Mouse (Mus musculus) urinary bladder, postnatal 14 days (tissue): ENCODE measurements around the gene Sh2d2a.
"Not testable (repeated sequence)": the region's sequence is repeated elsewhere in the genome, so short reads cannot be mapped to it uniquely, and the experiment has no call there.

ENCODE experiments used
- DNase-seq: peaks from one replicate; pipeline ENCODE4 v3.0.0; 2021; ENCODE audit warnings: low spot score

Sh2d2a gene

DNA sequence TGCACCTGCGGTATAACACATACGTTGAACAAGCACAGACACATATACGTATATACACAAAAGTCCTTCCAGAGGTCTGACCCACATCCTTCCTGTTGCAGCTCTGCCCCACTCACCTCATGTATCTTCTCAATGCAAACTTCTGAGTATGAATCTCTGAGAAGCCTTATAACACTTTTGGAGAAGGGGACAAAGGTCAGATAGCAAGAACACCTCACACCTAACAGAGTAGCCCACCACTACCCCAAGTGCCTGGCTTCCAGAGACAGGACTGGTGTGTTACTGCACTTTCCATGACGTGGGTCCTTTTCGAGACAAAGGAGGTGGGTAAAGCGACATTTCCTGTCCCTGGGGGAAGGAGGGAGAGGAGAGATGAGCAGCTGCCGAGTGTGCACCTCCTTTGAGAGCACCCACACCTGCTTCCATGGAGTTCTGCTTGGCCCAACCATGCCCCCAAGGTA is at the start of gene Sh2d2a:
Gene Sh2d2a, plus strand, starts transcription at position 106 of the 461 bp plus-strand sequence.
- DNase-seq = no peak

DNA sequence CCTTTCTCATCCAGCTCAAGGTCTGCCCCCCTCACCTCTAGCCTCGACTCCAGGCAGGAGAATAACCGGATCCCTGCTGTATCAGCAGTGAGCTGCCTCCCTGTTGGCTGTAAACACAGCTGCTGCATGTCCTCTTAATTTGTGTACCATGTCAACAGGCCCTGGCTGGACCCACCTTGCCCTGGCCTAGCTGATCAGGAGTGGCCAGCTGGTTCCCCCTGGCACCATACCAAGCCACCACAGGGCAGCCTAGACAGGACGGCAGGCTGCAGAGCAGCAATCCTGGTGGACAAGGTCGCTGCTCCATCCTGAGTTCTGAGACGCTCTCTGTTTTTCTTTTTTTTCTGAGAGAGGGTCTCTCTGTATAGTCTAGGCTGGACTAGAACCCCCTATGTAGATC is 44.9 kb upstream of the Sh2d2a start:
- no peak for DNase-seq

DNA sequence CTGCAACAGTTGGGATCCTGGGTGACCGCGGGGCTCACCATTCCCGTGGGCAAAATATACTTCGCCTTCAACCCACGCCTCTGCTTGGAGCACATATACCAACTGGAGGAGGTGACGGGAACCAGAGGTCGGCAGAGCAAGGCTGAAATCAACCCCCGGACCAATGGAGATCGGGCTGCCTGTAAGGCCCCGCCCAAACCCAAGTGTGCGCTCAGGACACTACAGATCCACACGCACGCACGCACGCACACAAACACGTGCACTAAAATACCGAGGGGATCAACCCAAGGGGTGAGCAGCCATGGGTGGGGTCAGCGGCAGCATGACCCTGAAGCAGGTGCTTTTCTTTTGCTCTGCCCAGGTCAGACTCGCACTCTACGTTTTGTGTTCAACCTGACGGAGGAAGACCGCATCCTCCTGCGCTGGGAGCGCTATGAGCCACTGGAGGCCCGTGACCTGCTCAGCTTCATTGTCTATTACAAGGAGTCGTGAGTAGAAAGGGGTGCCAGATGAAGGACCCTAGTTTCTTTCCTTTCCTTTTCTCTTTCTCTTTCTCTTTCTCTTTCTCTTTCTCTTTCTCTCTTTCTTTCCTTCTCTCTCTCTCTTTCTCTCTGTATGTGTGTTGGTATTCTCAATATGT is 42.4 kb upstream of the Sh2d2a start:
- no peak for DNase-seq

DNA sequence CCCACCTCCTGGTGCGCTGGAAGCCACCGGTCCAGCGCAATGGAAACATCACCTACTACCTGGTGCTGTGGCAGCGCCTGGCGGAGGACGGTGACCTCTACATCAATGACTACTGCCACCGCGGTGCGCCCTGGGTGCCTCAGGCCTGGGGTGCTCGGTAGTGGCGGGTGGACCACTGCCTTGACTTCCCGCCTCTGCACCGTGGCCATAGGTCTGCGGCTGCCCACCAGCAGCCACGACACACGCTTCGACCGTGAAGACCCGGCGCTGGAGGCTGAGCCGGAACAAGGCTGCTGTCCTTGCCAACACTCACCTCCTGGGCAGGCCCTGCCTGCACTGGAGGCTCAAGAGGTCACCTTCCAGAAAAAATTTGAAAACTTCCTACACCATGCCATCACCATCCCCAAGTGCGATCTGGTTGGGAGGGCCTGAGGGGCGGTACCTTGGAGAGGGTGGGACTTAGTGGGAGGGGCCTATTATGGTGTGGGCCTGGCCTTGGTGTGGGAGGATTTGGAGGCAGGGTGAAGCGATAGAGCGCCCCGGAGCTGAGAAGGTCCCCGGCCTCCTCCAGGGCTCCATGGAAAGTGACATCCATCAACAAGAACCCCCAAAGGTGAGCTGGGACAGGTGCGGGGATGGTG is 37.1 kb upstream of the Sh2d2a start:
- DNase-seq = no peak

DNA sequence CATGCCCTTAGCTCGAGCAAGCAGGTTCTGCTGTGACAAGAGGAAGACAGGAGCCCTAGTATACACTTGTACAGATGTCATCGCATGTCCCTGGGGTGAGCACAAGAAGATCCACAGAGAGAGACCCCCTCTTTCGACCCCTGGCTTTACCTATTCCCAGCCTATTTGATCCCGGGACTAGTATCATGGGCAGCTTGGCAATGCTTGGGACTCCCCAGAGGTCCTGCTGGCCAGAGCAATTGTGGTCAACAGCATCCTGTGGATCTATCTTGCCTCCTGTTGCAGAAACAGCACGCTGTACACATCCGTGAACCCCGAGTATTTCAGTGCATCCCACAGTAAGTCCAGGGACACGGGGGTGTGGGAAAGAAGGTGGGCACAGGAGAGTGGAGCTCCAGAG is 35.3 kb upstream of the Sh2d2a start:
- no peak for DNase-seq

DNA sequence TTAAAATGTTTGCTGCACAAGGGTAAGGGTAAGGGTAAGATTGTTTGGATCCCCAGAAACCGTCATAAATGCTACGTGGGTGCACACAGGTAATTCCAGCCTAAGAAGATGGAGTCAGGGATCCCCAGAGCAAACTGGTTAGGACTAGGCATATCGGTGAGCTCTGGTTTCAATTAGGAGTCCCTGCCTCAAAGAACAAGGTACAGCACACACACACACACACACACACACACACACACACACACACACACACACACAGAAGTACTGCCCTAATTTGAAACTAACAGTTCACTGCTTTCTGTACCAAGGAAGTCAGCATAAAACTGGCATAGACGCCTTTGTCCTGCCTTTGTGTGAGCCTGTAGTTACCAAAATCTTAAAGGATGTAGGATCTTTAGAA is 34.1 kb upstream of the Sh2d2a start:
- no peak for DNase-seq

DNA sequence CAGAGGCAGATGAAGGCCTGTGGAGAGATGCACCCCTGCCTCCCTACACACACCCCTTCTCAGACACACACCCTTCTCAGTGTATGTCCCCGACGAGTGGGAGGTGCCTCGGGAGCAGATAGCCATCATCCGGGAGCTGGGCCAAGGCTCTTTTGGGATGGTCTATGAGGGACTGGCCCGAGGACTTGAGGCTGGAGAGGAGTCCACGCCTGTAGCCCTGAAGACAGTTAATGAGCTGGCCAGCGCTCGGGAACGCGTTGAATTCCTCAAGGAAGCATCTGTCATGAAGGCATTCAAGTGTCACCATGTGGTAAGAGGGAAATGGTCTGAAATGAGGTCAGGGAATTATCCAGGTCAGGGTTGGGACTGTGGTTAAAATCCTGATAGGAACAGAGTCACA is 33.7 kb upstream of the Sh2d2a start:
- DNase-seq = peak; percentile 50

DNA sequence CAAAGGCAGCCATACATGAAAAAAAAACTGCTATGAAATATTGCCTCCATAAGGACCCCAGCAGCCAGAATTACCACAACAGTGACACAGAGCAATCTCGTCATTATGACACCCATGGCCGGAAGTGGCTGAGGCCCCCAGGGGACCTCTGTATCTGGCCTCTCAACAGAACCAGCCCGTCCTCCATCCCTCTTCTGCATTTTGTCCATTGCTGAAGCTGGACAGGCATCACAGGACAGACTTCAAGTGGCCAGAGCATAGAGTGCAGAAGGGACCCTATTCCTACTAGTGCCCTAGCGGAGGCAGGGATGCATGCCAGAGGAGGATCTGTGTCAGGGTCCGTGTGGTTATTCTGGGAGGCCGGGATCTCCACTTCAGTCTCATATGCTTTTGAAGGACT is 30.4 kb upstream of the Sh2d2a start:
- no peak for DNase-seq

DNA sequence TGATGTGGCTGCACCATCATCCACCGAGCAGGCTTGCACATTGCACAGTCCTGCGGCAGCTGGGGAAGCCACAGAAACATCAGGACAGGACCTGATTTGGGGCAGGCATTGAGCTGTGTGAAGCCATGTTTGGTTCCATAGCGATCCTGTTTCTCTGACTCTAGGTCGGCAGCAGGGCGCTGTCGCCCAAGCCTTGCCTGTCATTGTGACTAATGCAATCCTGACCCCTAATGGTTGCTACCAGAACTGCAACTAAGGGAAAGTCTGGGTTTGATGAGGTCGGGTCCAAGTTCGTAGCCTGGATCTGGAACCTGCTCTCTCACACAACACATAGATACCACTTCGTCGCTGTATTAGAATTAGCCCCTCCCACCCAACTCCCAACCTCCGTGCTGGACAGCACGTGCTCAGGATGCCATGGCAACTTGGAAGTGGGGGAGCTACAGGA is 29.9 kb upstream of the Sh2d2a start:
- peak; percentile 80 for DNase-seq

DNA sequence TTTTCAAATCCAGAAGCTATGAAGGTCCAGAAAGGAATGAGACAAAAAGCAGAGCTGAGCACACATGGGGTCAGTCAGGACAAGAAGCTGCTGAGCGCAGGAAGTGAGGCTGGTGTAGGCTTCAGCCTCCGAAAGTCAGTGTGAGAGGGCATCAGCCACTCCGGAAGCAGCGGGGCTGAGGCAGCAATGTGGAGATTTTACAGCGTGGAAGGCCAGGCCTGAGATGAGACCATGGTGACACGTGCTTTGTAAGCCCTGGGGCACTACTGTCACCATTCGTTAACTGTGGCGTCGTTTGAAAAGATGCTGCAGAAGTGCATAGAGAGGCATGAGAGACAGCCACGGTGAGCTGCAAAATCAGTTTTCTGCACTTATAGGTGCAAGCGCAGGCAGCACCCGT is 28.3 kb upstream of the Sh2d2a start:
- DNase-seq = no peak

DNA sequence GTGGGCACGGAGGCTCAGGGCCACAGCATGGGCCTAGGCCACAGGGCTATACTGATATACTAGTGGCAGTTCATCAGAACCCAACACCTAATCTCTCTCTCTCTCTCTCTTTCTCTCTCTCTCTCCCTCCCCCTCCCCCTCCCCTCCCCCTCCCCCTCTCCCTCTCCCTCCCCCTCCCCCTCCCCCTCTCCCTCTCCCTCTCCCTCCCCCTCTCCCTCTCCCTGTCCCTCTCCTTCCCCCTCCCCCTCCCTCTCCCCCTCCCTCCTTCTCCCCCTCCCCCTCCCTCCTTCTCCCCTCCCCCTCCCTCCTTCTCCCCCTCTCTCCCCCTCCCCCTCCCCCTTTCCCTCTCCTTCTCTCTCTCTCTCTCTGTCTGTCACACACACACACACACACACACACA is 22.3 kb upstream of the Sh2d2a start, which contains the start of gene Pear1:
Gene Pear1, minus strand, starts transcription at position 101 of the 400 bp plus-strand sequence.
- not testable (repeated sequence) for DNase-seq

DNA sequence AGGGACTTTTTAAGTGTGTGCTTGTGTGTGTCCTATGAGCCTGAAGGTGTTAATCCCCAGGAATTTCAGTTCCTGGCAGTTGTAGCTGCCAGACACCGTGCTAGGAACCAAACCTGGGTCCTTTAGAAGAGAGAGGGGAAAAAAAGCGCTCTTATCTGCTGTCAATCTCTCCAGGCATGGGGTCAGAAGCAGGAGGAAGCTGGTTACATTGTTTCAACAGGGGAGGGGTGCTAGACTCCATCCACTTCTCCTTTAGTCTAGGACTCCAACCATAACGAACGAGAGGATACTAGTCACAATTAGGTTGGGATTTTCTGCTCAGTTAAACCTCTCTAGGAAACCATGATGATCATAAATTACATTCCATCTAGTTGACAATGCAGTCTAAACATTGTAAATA is 18.1 kb upstream of the Sh2d2a start:
- DNase-seq = no peak

DNA sequence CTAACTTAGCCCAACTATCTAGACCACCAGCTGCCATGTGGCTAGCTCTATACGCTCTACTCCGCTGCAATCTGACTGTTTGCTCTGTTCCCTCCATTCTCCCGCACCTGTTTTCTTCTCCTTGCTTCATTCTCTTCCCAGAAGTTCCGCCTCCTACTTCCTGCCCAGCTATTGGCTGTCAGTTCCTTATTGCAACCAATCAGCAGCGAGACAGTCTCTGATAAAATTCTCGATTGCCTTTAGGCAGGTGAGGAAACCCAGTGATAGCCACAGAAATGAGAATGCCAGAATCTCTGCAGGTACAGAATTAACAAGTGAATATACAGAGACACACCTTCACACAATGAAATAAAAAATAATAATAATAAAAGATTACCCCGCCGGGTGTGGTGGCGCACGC is 17.5 kb upstream of the Sh2d2a start:
- no peak for DNase-seq

DNA sequence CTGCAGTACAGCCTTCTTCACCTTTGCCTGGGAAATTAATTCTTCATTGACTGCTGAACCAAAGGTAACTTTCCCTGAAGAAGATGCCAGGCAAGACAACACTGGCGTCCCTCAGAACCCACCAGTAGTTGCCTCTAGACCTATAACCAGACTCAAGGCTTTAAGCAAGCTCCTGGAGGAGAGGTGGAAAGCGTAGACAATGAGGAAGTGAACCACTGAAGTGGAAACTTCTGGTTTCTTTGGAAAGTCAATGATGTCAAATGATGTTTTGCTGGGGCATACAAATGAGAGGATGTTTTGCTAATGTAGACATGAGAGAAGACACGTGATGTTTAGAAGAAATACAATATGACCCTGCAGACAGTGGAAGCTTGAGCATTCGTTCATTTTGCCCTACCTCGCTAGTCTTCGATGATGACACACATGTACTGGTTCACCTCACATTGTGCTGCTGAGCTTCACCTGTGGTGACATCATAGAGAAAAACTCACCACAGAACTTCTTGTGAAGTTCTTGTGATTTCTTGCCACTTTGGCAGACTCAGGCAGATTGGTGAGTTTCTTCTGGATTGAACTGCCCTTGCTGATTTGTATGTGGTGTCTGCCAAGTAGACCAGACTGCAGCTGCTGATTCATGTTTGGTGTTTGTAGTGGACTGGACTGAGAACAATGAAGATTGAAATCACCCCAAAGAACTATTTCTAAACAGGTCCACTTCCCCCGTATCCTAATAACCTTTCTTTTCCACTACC is 14.3 kb upstream of the Sh2d2a start:
- DNase-seq = no peak

DNA sequence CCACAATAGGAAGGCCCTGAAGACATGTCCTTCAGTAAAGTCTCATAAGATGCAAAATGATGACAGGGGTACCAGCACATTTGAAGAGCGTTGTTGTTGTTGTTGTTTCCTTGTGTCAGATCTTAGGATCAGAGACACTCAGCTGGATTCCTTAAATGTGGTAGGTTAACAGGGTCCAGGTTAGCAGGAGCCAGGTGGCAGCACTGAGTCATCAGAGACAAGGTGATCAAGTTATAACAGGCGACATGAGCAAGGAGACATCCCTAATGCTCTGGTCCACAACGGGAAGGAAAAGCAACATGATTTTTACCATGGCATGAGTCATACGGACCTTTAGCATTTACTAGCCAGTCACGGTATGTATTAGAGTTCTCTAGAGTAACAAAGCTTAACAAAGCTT is 13.1 kb upstream of the Sh2d2a start:
- DNase-seq = no peak

DNA sequence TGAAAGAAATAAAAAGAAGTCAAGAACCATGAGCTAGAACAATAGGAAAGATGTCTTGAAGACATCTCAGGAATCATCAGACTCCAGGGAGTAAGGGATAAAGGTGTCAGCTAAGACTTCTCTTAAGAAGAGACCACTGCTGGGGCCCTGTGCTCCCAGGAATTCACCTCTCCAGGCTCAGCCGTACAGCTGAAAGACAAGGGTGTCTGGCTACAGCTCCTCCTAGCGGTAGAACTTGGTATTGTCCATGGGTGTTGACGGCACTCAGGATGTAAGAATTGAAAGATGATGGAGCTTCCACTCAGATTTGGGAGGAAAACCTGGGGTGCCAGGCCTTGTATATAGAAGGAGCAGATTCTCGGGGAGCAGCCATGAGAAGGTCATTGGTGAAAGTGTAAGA is 7.9 kb upstream of the Sh2d2a start:
- peak; percentile 85 for DNase-seq

DNA sequence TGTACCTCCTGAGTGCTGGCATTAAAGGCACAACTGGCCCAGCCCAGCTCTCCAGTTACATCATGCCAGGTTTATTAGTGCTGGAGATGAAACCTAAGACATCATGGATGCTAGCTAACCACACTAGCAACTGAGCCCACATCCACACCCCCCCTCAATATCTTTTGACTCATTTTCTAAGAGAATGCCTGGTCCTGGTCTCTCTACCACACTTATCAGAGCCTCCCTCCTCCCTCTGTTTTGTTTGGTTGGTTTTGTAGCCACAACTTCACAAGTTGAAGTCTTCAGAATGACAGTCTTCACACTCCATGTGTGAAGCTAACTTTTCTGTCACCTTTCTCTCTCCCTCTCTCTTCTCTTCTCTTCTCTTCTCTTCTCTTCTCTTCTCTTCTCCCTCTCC is 5.7 kb upstream of the Sh2d2a start:
- no peak for DNase-seq

DNA sequence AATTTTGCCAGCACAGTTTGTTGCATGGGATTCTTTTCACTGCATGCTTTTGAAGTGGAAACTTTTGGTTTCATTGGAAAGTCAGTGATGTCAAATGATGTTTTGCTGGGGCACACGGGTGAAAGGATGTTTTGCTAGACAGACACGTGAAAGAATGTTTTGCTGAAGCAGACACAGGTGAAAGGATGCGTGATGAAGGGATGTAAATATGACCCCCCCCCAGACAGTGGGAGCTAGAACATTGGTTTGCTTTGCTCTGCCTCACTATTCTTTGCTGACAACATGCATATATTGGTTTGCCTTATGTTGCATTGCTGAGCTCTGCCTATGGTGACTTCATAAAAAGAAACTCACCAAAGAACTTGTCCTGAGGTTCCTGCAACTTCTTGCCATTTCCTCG is 1.6 kb upstream of the Sh2d2a start:
- no peak for DNase-seq

DNA sequence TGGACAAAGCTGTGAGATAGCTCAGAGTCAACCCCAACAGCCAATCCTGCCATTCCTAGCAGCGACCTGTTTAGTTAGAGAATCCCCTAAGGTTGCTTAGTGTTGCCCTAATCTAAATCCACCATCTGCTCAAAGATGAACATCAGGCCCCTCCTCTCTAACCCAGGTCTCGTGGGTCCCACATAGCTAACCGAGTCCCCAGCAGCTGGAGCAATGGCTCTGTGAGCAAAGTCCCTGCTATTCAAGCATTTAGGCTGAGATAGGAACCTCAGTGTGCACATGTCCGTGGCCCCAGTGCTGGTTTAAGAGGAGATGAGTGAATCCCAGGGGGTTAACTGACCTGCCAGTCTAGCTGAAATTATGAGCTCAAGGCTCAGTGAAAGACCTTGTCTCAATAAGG is 369 bp upstream of the Sh2d2a start:
- no peak for DNase-seq

DNA sequence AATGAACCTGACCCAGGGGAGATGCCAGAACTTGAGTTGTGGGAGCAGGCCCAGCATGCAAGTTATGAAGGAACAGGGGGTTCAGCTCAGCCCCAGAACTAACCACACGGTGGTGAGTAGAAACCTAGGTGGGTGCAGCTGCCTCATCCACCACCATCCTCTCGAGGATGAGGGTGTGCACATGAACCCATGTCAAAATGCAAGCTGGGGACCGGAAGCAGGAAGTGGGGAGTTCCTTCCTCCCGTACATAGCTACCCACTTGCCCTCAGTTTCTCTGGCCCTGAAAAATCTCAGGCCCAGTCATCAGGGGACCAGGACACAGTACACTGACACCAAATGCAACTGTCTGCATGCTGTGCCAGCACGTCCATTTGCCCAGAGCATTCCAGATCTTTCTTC is 1.1 kb downstream of the Sh2d2a start:
- DNase-seq = no peak

DNA sequence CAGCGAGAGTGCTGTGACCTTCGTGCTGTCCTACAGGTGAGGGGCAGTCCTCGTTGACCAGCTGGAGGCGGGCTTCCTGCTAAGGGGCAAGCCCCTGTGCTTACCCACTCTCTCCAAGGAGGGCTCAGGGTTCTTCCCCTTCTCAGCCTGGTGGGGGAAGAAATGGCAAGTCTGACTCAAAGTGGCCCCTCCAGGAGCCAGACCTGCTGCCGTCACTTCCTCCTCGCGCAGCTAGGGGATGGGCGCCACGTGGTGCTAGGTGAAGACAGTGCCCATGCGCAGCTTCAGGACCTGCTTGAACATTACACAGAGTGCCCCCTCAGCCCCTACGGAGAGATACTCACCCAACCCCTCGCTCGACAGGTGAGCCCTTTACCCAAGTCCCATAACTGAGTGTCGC is 2.6 kb downstream of the Sh2d2a start:
- DNase-seq = no peak

DNA sequence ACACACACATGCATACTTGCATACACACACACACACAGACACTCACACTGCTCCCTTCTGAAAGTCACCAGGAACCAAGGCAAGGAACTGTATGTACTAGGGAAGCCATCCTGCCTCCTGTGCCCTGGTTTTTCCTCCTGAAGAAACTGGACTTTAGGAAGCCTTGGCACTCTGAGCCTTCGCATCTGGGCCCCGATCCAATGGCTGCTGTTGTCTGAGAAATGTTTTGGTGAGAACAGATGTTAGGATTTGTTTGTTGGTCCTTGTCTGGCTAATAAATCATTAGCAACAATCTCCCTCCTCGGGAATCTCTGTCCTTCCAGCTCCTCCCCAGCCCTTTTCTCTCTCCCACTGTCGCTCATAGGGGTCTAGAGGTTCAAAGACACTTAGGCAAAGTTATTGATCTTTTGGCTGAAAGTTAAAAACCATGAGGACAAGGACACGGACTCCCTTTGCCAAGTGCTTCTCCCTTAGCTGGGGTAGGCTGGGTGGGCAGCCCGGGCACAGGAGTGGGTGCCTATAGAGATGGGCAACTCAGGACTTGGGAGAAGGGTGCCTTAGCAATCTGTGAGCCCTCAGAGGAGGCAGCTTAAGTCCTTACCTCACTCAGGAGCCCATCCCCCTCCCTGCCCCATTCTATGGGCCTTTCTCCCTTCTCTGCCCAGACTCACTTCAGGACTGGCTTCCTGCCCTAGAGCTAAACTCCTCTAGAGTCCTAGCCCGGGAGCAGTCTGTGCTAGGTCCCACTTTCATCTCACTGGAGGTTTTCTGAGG is 8.4 kb downstream of the Sh2d2a start:
- peak; percentile 22 for DNase-seq
